Mouse (Mus musculus) liver, adult (tissue): ENCODE results near the gene Mindy2.

Experiments used
- GATA4 ChIP-seq: IDR thresholded peaks from 2 replicates; pipeline ENCODE4 v1.6.1; 2014; ENCODE audit warnings: mild to moderate bottlenecking, low read length; ENCODE audit not compliant: insufficient replicate concordance

Gene Mindy2

DNA sequence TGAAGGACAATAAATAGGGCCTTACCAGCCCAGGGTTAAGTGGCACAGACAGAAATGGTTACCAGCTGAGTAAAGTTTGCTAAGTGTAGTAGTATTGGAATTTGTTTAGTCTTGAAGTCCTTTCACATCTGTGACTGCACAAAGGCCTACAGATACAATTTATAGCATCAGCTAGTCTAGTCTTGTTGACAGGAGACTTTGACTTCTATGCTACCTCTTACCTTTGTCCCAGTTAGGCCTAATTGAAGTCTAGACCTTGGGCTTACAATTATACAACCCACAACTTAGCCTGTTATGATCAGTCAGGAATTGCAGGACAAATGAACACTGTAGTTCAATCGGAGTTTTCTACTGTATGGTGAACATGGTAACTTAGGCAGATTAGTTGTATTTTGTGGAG is 105.5 kb downstream of the Mindy2 start:
- TF ChIP-seq GATA4: no peak
